Mouse (Mus musculus): ENCODE results near the gene Sgtb.

DNA sequence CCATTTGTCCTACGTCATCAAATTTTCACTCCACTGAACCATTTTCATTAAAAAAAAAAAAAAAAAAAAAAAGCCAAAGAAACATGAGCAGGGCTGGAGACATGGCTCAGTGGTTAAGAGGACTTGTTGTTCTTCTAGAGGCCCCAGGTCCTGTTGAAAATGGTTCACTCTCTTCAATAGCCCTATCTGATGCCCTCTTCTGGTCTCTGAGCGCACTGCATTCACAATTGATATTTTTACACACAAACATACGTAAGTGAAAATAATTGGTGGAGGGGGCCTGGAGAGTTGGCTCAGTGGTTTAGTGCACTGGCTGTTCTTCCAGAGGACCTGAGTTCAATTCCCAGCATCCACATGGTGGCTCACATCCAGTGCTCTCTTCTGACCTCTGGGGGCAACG lies 4.2 kb downstream of the Sgtb start:
- TF ChIP-seq ZNF384 (IDR thresholded peaks at IDR 0.05; ENCODE audit: low read depth, low read length) (0 out of 2 replicates have a peak, but pooled peaks have one; percentile 8), HCFC1 (IDR thresholded peaks at IDR 0.05; ENCODE audit: borderline replicate concordance, insufficient read depth, low read length) (no peak), MAFK (IDR thresholded peaks at IDR 0.05; ENCODE audit: insufficient read depth, low read depth, low read length) (no peak), CHD2 (IDR thresholded peaks at IDR 0.05; ENCODE audit: low read depth, low read length) (no peak)
